Mouse (Mus musculus): ENCODE results near the gene Snx9. TPM values are rescaled to one million over a fixed set of nuclear protein-coding genes. Genes with fewer than 3 reads are reported as not detected.

The Snx9 gene
- total and polyA plus RNA-seq, 2 experiments: 19.7 to 30.5 TPM

GRCm38 (mm10) chr17:5817871-5818270 lies 23.3 kb upstream of the Snx9 start:
- DNase-seq (ENCODE audit: extremely low read depth, low read depth, low spot score): no peak
- TF ChIP-seq POLR2A (IDR thresholded peaks at IDR 0.05; ENCODE audit: extremely low read depth, insufficient read depth, low read length) (no peak), CTCF (IDR thresholded peaks at IDR 0.05; ENCODE audit: low read depth, low read length) (no peak)
- WGBS: 94% methylated on average over 2 of the region's 2 CpGs
- Histone ChIP-seq H3K9ac (ENCODE audit: low read depth, low read length) (no peak overlapping the region), H3K27me3 (ENCODE audit: control insufficient read depth, insufficient read depth, low read length) (no peaks in the 10 kb centered on the region), H3K4me1 (ENCODE audit: control insufficient read depth, insufficient read depth, low read length) (no peaks in the 10 kb centered on the region), H3K36me3 (ENCODE audit: control insufficient read depth, insufficient read depth, low read length) (no peaks in the 10 kb centered on the region), H3K4me3 (ENCODE audit: insufficient read depth, low read depth, low read length) (no peak overlapping the region), H3K79me2 (ENCODE audit: control insufficient read depth, insufficient read depth, low read length) (no peaks in the 10 kb centered on the region), H3K27ac (replicated peaks; ENCODE audit: insufficient read depth, low read depth, low read length) (no peak overlapping the region)

- 83% methylated on average over 6 of the region's 6 CpGs for WGBS
- no peak overlapping the region for H3K27ac ChIP-seq (replicated peaks; ENCODE audit: insufficient read depth, low read depth, low read length)
- H3K27me3 ChIP-seq (ENCODE audit: control insufficient read depth, insufficient read depth, low read length): no peaks in the 10 kb centered on the region
- no peaks in the 10 kb centered on the region for H3K79me2 ChIP-seq (ENCODE audit: control insufficient read depth, insufficient read depth, low read length)
- no peaks in the 10 kb centered on the region for H3K4me1 ChIP-seq (ENCODE audit: control insufficient read depth, insufficient read depth, low read length)
- TF ChIP-seq POLR2A (IDR thresholded peaks at IDR 0.05; ENCODE audit: extremely low read depth, insufficient read depth, low read length) (no peak), CTCF (IDR thresholded peaks at IDR 0.05; ENCODE audit: low read depth, low read length) (no peak)
- no peak overlapping the region for H3K4me3 ChIP-seq (ENCODE audit: insufficient read depth, low read depth, low read length)
- DNase-seq (ENCODE audit: extremely low read depth, low read depth, low spot score): no peak
- H3K9ac ChIP-seq (ENCODE audit: low read depth, low read length): no peak overlapping the region
- H3K36me3 ChIP-seq (ENCODE audit: control insufficient read depth, insufficient read depth, low read length): no peaks in the 10 kb centered on the region
Observed at GRCm38 (mm10) chr17:5819105-5819504, 22.0 kb upstream of the Snx9 start.

GRCm38 (mm10) chr17:5819799-5820201 lies 21.3 kb upstream of the Snx9 start:
- Histone ChIP-seq H3K79me2 (ENCODE audit: control insufficient read depth, insufficient read depth, low read length) (no peaks in the 10 kb centered on the region), H3K27ac (replicated peaks; ENCODE audit: insufficient read depth, low read depth, low read length) (no peak overlapping the region), H3K4me1 (ENCODE audit: control insufficient read depth, insufficient read depth, low read length) (no peaks in the 10 kb centered on the region), H3K36me3 (ENCODE audit: control insufficient read depth, insufficient read depth, low read length) (no peaks in the 10 kb centered on the region), H3K27me3 (ENCODE audit: control insufficient read depth, insufficient read depth, low read length) (no peaks in the 10 kb centered on the region), H3K9ac (ENCODE audit: low read depth, low read length) (no peak overlapping the region), H3K4me3 (ENCODE audit: insufficient read depth, low read depth, low read length) (no peak overlapping the region)
- 90% methylated on average over 9 of the region's 9 CpGs for WGBS
- DNase-seq (ENCODE audit: extremely low read depth, low read depth, low spot score): no peak
- TF ChIP-seq CTCF (IDR thresholded peaks at IDR 0.05; ENCODE audit: low read depth, low read length): no peak
- TF ChIP-seq POLR2A (IDR thresholded peaks at IDR 0.05; ENCODE audit: extremely low read depth, insufficient read depth, low read length): no peak

- Histone ChIP-seq H3K36me3 (ENCODE audit: control insufficient read depth, insufficient read depth, low read length) (no peaks in the 10 kb centered on the region), H3K9ac (ENCODE audit: low read depth, low read length) (no peak overlapping the region), H3K27ac (replicated peaks; ENCODE audit: insufficient read depth, low read depth, low read length) (no peak overlapping the region), H3K4me1 (ENCODE audit: control insufficient read depth, insufficient read depth, low read length) (no peaks in the 10 kb centered on the region), H3K27me3 (ENCODE audit: control insufficient read depth, insufficient read depth, low read length) (no peaks in the 10 kb centered on the region), H3K4me3 (ENCODE audit: insufficient read depth, low read depth, low read length) (no peak overlapping the region), H3K79me2 (ENCODE audit: control insufficient read depth, insufficient read depth, low read length) (no peaks in the 10 kb centered on the region)
- WGBS: 78% methylated on average over 2 of the region's 2 CpGs
- peak; percentile 23 for DNase-seq (ENCODE audit: extremely low read depth, low read depth, low spot score)
- no peak for TF ChIP-seq POLR2A (IDR thresholded peaks at IDR 0.05; ENCODE audit: extremely low read depth, insufficient read depth, low read length)
Observed at GRCm38 (mm10) chr17:5822541-5822940, 18.6 kb upstream of the Snx9 start.

GRCm38 (mm10) chr17:5823032-5823431 lies 18.1 kb upstream of the Snx9 start:
- DNase-seq (ENCODE audit: extremely low read depth, low read depth, low spot score): no peak
- TF ChIP-seq POLR2A (IDR thresholded peaks at IDR 0.05; ENCODE audit: extremely low read depth, insufficient read depth, low read length): no peak
- H3K27ac ChIP-seq (replicated peaks; ENCODE audit: insufficient read depth, low read depth, low read length): no peak overlapping the region
- no peak overlapping the region for H3K4me3 ChIP-seq (ENCODE audit: insufficient read depth, low read depth, low read length)
- H3K27me3 ChIP-seq (ENCODE audit: control insufficient read depth, insufficient read depth, low read length): no peaks in the 10 kb centered on the region
- no peaks in the 10 kb centered on the region for H3K79me2 ChIP-seq (ENCODE audit: control insufficient read depth, insufficient read depth, low read length)
- H3K9ac ChIP-seq (ENCODE audit: low read depth, low read length): no peak overlapping the region
- 94% methylated on average over 11 of the region's 11 CpGs for WGBS
- H3K4me1 ChIP-seq (ENCODE audit: control insufficient read depth, insufficient read depth, low read length): no peaks in the 10 kb centered on the region
- H3K36me3 ChIP-seq (ENCODE audit: control insufficient read depth, insufficient read depth, low read length): no peaks in the 10 kb centered on the region

GRCm38 (mm10) chr17:5827836-5828582 lies 13.1 kb upstream of the Snx9 start:
- no peak overlapping the region for H3K9ac ChIP-seq (ENCODE audit: low read depth, low read length)
- DNase-seq (ENCODE audit: extremely low read depth, low read depth, low spot score): no peak
- 17% methylated on average over 14 of the region's 15 CpGs for WGBS
- H3K27me3 ChIP-seq (ENCODE audit: control insufficient read depth, insufficient read depth, low read length): no peaks in the 10 kb centered on the region
- H3K4me3 ChIP-seq (ENCODE audit: insufficient read depth, low read depth, low read length): no peak overlapping the region
- no peaks in the 10 kb centered on the region for H3K79me2 ChIP-seq (ENCODE audit: control insufficient read depth, insufficient read depth, low read length)
- H3K27ac ChIP-seq (replicated peaks; ENCODE audit: insufficient read depth, low read depth, low read length): no peak overlapping the region
- H3K4me1 ChIP-seq (ENCODE audit: control insufficient read depth, insufficient read depth, low read length): no peaks in the 10 kb centered on the region
- no peak for TF ChIP-seq POLR2A (IDR thresholded peaks at IDR 0.05; ENCODE audit: extremely low read depth, insufficient read depth, low read length)
- TF ChIP-seq CTCF (IDR thresholded peaks at IDR 0.05; ENCODE audit: low read depth, low read length): no peak
- no peaks in the 10 kb centered on the region for H3K36me3 ChIP-seq (ENCODE audit: control insufficient read depth, insufficient read depth, low read length)
